Mouse (Mus musculus): Measurements from ENCODE around the gene Slc2a3.

DNA sequence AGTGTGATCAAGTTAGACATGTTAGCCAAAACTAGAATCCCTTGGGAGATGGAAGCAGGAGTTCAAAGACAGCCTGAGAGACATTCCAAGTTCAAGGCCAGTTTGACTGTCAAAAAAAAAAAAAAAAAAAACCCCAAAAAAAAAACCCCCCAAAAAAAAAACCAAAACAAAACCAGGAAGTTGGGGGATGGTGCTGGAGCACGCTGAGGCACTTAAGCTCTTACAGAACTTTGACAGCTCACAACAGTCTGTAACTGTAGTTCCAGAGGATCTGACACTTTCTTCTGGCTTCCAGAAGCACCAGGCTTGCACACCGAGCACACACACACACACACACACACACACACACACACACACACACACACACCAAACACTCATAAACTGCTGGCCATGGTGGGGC, 45.5 kb downstream of the Slc2a3 start:
- TF ChIP-seq POLR2A (IDR thresholded peaks at IDR 0.05; ENCODE audit: low read depth, low read length): no peak
- no peak for TF ChIP-seq CTCF (IDR thresholded peaks at IDR 0.05; ENCODE audit: extremely low read depth, insufficient read length, insufficient replicate concordance, low read depth, low read length)

Data from small intestine, adult 2 months (tissue).